Mouse (Mus musculus): ENCODE data around the gene Grn.

DNA sequence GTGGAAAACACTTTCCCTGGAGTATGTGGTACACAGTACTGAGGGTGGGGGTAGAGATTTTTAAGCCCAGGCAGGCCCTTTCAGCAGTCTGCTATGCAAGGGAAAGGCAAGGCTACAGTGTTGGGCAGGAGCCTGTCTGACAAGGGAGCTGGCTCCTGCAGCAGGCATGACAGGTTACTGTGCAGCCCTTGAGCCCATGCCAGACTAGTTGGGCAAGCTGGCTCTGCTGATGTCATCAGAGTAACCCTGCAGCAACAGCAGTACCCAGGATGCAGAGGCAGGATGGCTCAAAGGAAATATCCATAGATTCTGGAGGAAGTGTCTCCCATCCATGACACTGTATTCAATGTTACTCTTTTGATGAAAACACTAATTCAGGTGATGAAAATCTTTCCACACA is 11.2 kb upstream of the Grn start:
- TF ChIP-seq CTCF (IDR thresholded peaks at IDR 0.05): no peak
- TF ChIP-seq EP300 (IDR thresholded peaks at IDR 0.05): no peak
